Mouse (Mus musculus): ENCODE data around the gene Sh3gl3. TPM values are rescaled to one million over a fixed set of nuclear protein-coding genes. Genes with fewer than 3 reads are reported as not detected.

Gene Sh3gl3
- polyA plus RNA-seq, 1 experiment from 2014 or later: 0.09 TPM

DNA sequence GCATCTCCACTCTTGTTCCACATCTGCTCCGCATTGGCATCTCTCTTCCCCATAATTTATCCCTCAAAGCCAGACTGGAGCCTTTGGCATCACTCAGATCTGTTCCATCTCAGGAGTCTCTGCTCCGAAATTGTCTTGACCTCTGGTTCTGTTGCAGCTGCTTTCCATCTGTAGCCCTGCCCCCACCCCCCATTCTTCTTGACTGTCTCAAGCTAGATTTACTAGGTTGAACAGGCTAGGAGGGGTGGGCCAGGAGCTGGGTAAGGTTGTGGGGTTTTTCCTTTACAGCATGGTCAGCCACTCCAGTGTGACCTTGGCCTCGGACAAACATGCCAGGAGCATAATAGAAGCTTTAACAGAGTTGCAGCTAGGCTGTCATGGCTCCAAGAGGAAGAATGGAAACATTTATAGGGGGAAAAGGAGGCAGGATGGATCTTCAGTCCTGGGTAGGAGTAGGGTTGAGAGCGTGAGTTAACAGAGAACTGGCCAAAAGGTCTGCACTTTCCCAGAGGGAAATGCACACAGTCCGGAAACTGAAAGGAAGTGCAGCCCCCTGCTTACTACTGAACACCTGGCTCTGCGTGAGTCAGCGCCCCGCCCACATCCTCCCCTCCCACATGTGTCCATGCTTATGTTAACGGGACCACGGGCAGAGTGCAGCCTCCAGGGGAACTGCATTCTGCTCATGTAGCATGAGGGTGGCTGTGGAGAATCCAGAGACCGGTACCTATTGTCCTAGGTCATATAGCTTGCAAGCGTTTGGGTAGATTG lies 30.6 kb downstream of the Sh3gl3 start:
- 33% methylated on average over 12 of the region's 12 CpGs for WGBS (ENCODE audit: insufficient replicate concordance)
- H3K4me2 ChIP-seq (ENCODE audit: low read depth, low read length): no peak overlapping the region
- H3K4me1 ChIP-seq (ENCODE audit: insufficient read depth): no peaks in the 10 kb centered on the region
- no peak overlapping the region for H3K9ac ChIP-seq (replicated peaks)
- no peaks in the 10 kb centered on the region for H3K27me3 ChIP-seq (ENCODE audit: insufficient read depth, low read length)
- no peak overlapping the region for H3K4me3 ChIP-seq (ENCODE audit: low read depth, low read length)
- H3K27ac ChIP-seq (ENCODE audit: low read depth): no peak overlapping the region
- H3K9me3 ChIP-seq (ENCODE audit: low read length): no peaks in the 10 kb centered on the region
- ATAC-seq (no peak), DNase-seq (peak; percentile 20)
- H3K36me3 ChIP-seq (replicated peaks; ENCODE audit: insufficient read depth, low read length): no peaks in the 10 kb centered on the region
- TF ChIP-seq CTCF (IDR thresholded peaks at IDR 0.05; ENCODE audit: low read depth) (no peak), EP300 (IDR thresholded peaks at IDR 0.05; ENCODE audit: low read depth) (no peak)

DNA sequence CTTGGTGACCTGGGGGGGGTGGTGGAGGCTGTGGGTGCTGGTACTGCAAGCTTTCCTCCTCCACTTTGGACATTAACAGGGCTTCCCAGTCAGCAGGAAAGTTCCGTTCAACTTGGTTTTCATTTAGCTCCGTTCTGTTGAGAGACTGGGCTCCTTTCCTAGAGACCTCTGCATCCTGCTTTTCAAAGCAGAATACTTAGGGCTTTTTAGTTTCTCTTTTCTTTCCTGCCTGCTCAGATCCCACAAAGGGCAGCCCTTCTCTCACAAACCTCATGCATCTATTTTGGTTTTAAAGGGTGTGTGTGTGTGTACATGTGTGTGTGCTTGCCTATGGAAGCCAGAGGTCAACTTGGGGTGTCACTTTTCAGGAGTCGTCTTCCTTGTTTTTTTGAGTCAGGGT lies 31.3 kb downstream of the Sh3gl3 start:
- Histone ChIP-seq H3K36me3 (replicated peaks; ENCODE audit: insufficient read depth, low read length) (no peaks in the 10 kb centered on the region), H3K4me1 (ENCODE audit: insufficient read depth) (no peaks in the 10 kb centered on the region), H3K27me3 (ENCODE audit: insufficient read depth, low read length) (no peaks in the 10 kb centered on the region), H3K4me3 (ENCODE audit: low read depth, low read length) (no peak overlapping the region), H3K9ac (replicated peaks) (no peak overlapping the region), H3K27ac (ENCODE audit: low read depth) (no peak overlapping the region), H3K9me3 (ENCODE audit: low read length) (no peaks in the 10 kb centered on the region), H3K4me2 (ENCODE audit: low read depth, low read length) (no peak overlapping the region)
- ATAC-seq (no peak), DNase-seq (no peak)
- TF ChIP-seq EP300 (IDR thresholded peaks at IDR 0.05; ENCODE audit: low read depth): no peak
- no peak for TF ChIP-seq CTCF (IDR thresholded peaks at IDR 0.05; ENCODE audit: low read depth)
- 56% methylated on average over 3 of the region's 3 CpGs for WGBS (ENCODE audit: insufficient replicate concordance)

DNA sequence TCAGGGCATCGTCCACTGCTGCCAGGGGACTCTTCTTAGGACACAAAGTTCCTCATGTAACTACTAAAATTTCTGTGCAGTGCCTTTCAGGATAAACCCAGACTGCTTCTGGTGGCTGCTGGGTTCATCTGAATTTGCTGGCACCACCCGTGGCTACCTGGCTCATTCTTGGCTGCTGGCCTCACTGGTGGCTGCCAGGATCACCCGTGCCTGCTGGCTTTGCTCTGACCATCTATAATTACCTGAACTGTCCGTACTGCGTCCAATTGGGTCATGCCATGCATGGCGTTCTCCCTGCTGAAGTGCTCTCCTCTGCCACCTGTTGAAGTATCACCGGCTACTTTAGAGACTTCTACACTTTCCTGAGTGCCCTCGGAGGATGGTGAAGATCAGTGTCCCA lies 33.1 kb downstream of the Sh3gl3 start:
- no peak for TF ChIP-seq CTCF (IDR thresholded peaks at IDR 0.05; ENCODE audit: low read depth)
- TF ChIP-seq EP300 (IDR thresholded peaks at IDR 0.05; ENCODE audit: low read depth): no peak
- Histone ChIP-seq H3K4me1 (ENCODE audit: insufficient read depth) (no peaks in the 10 kb centered on the region), H3K27ac (ENCODE audit: low read depth) (no peak overlapping the region), H3K4me2 (ENCODE audit: low read depth, low read length) (no peak overlapping the region), H3K36me3 (replicated peaks; ENCODE audit: insufficient read depth, low read length) (no peaks in the 10 kb centered on the region), H3K9ac (replicated peaks) (no peak overlapping the region), H3K27me3 (ENCODE audit: insufficient read depth, low read length) (no peaks in the 10 kb centered on the region), H3K9me3 (ENCODE audit: low read length) (no peaks in the 10 kb centered on the region), H3K4me3 (ENCODE audit: low read depth, low read length) (no peak overlapping the region)
- DNase-seq (no peak), ATAC-seq (no peak)
- 80% methylated on average over 8 of the region's 8 CpGs for WGBS (ENCODE audit: insufficient replicate concordance)

DNA sequence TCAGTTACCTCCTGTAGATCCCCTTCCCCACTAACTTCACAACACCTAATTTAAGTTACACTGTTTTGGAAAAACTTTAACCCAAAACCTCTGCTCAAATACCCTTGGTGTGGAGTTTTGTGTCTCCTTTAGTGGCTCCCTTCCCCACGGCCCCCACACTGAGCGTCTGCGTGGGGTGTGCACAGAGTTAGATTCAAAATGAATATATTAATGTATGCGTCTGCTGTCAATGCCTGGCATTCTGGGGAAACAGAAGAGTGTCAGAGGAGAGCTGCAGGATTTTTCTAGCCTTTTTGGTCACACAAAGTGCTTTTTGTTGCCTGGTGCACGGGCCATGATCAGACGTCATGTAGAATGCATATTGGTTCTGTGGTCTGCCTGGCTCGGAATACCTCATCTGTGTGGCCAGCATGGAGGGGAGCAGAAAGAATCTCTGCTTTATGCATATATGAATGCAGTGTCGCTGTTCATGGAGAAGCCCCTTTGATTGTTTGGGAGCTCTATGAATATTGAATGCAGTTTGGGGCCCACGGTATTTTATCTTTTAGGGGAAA lies 47.8 kb downstream of the Sh3gl3 start:
- ATAC-seq: no peak
- no peak overlapping the region for H3K4me3 ChIP-seq (ENCODE audit: low read depth, low read length)
- no peak overlapping the region for H3K4me2 ChIP-seq (ENCODE audit: low read depth, low read length)
- no peaks in the 10 kb centered on the region for H3K9me3 ChIP-seq (ENCODE audit: low read length)
- no peak for DNase-seq
- no peaks in the 10 kb centered on the region for H3K27me3 ChIP-seq (ENCODE audit: insufficient read depth, low read length)
- no peak overlapping the region for H3K9ac ChIP-seq (replicated peaks)
- H3K4me1 ChIP-seq (ENCODE audit: insufficient read depth): no peaks in the 10 kb centered on the region
- no peak overlapping the region for H3K27ac ChIP-seq (ENCODE audit: low read depth)
- H3K36me3 ChIP-seq (replicated peaks; ENCODE audit: insufficient read depth, low read length): no peaks in the 10 kb centered on the region
- 82% methylated on average over 9 of the region's 9 CpGs for WGBS (ENCODE audit: insufficient replicate concordance)
- TF ChIP-seq EP300 (IDR thresholded peaks at IDR 0.05; ENCODE audit: low read depth) (no peak), CTCF (IDR thresholded peaks at IDR 0.05; ENCODE audit: low read depth) (no peak)

DNA sequence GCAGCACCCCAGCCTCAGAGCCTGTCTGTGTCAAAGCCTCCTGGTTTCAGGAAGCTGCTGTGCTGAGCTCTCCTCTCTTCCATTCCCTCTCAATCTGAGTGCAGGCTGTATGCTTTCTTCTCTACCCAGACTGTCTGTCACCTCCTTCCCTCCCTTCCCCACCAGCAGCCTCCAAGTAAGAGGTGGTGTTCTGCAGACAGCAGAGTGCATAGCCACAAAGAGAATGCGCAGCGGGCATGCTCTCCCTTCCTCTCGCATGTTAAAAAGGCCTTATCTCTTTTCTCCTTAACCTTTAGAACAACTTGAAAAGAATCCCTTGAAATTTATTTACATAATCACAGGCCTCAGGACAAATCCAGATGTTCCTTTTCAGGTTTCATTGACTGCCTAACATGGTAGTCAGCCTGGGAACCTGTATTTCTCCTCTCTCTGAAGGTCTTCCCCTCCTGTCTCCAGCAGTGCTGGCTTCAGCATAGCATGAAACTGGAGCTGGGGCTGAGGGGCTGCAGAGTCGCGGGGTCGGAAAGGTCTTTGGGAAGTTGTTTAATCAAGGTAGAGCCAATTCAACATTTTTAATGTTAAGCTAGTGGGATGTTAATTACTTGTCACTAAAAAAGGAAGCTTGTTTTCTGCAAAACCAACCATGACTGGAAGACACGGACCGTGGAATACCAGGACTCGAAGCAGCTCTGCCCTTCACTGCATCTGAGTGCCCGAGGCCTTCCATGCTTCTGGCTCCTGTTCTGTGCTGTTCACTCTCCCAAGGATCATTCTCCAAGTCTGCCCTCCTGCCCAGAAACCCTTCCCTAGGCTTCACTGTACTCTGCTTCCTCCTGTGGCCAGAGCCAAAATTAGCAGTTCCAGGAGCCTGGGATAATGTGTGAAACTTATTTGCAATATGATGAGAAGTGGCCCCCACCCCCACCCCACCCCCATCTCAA lies 50.5 kb downstream of the Sh3gl3 start:
- ATAC-seq (no peak), DNase-seq (no peak)
- H3K9ac ChIP-seq (replicated peaks): no peak overlapping the region
- no peaks in the 10 kb centered on the region for H3K9me3 ChIP-seq (ENCODE audit: low read length)
- TF ChIP-seq EP300 (IDR thresholded peaks at IDR 0.05; ENCODE audit: low read depth): no peak
- TF ChIP-seq CTCF (IDR thresholded peaks at IDR 0.05; ENCODE audit: low read depth): no peak
- H3K27ac ChIP-seq (ENCODE audit: low read depth): no peak overlapping the region
- no peak overlapping the region for H3K4me2 ChIP-seq (ENCODE audit: low read depth, low read length)
- no peaks in the 10 kb centered on the region for H3K36me3 ChIP-seq (replicated peaks; ENCODE audit: insufficient read depth, low read length)
- no peak overlapping the region for H3K4me3 ChIP-seq (ENCODE audit: low read depth, low read length)
- 56% methylated on average over 10 of the region's 10 CpGs for WGBS (ENCODE audit: insufficient replicate concordance)
- H3K4me1 ChIP-seq (ENCODE audit: insufficient read depth): no peaks in the 10 kb centered on the region
- H3K27me3 ChIP-seq (ENCODE audit: insufficient read depth, low read length): no peaks in the 10 kb centered on the region

DNA sequence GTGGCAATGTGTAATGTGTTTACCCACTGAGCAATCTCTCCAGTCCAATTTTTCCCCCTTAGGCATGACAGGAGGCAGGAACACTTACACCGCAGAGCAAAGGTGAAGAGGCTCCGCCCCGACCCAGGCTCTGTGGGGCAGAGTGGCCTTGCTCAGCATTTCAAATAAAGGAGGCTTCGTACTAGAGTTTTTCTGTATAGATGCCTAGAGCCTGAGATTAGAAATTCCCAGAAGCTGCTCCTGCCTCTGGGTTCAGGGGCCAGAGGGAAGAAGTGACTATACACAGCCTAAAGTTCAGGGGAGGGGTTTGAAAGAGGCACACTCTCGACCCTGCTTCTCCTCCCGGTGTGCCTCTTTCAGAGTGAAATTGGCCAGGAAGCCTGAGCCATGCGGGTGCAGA lies 59.6 kb downstream of the Sh3gl3 start:
- Histone ChIP-seq H3K9ac (replicated peaks) (no peak overlapping the region), H3K4me3 (ENCODE audit: low read depth, low read length) (no peak overlapping the region), H3K4me1 (ENCODE audit: insufficient read depth) (no peaks in the 10 kb centered on the region), H3K9me3 (ENCODE audit: low read length) (no peaks in the 10 kb centered on the region), H3K36me3 (replicated peaks; ENCODE audit: insufficient read depth, low read length) (no peaks in the 10 kb centered on the region), H3K27ac (ENCODE audit: low read depth) (no peak overlapping the region), H3K27me3 (ENCODE audit: insufficient read depth, low read length) (no peaks in the 10 kb centered on the region), H3K4me2 (ENCODE audit: low read depth, low read length) (no peak overlapping the region)
- WGBS (ENCODE audit: insufficient replicate concordance): 76% methylated on average over 7 of the region's 7 CpGs
- ATAC-seq (no peak), DNase-seq (no peak)
- TF ChIP-seq CTCF (IDR thresholded peaks at IDR 0.05; ENCODE audit: low read depth) (no peak), EP300 (IDR thresholded peaks at IDR 0.05; ENCODE audit: low read depth) (no peak)
